Mouse (Mus musculus): ENCODE results near the gene Tmed2. TPM values are rescaled to one million over a fixed set of nuclear protein-coding genes. Genes with fewer than 3 reads are reported as not detected.
"Not testable (repeated sequence)": the region's sequence is repeated elsewhere in the genome, so short reads cannot be mapped to it uniquely, and the experiment has no call there.

The Tmed2 gene
- 100 to 1,000 TPM; 145 to 151 TPM for total RNA-seq (2021)
- long read RNA-seq, experiment 1, transcript Tmed2-201 (4 exons, 2,074 nt), result major isoform, 37 of 437 reads
- long read RNA-seq, experiment 1, partial matches to known transcripts, result 3 of 437 reads
- long read RNA-seq, experiment 1, other reads (novel, unspliced or antisense), result 396 of 437 reads
- long read RNA-seq, experiment 2, transcript Tmed2-201 (4 exons, 2,074 nt), result major isoform, 54 of 607 reads
- long read RNA-seq, experiment 2, partial matches to known transcripts, result 8 of 607 reads
- long read RNA-seq, experiment 2, other reads (novel, unspliced or antisense), result 542 of 607 reads

DNA sequence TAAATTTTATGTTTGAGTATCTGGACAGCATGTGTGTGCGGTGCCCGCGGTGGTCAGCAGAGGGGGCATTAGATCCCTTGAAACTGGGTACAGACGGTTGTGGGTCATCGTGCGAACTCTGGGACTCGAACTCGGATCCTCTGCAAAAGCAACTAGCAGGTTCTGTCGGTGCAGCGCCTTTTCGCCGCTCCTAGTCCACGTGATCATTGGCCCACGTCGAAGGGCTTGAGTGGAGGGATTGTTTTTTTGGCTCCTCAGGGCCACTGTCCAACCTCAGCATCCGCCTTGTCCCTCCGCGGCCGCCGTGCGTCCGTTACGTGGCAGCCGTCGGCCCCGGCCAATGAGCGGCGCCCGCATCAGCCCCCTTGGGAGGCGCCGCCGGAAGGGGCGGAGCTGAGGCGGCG lies at the start of gene Tmed2:
Tmed2 (plus strand) TSS at position 313 of the 404 bp plus-strand sequence.
- DNase-seq, result peak; percentile 96

DNA sequence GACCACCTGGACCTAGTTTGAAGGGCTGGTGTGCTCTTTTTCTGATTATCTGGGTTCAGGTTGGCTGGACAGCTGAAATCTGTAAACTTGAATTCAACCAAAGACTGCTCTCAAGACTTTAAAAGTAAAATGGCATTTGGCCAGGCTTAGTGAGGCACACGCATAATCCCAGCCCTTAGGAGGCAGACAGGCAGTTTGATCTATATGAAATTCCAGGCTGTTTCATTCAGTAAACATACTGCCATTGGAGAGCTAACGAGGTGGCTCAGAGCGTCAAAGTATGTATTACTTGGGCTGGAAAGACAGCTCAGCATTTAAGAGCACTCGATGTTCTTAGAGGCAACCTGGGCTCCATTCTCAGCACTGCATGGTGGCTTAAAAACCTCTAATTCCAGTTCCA lies 48.8 kb upstream of the Tmed2 start:
- DNase-seq, result no peak

DNA sequence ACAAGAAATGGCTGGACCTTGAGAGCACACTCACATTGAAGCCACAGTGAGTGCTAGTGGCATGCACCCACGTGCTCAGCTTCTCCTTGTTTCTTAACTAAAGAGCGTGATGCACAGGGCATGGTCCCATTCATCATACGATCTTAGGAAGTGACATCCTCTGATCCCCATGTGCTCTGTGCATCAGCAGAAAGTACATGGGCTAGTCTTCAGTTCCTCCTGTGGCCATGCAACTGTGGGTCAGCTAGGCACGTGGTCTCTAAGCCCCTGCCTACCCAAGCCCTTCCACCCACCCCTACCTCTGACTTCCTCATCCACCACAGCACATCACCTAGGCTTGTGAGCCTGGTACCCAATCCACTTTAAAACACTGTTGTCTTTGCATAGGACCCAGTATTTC lies 47.9 kb upstream of the Tmed2 start:
- no peak for DNase-seq

DNA sequence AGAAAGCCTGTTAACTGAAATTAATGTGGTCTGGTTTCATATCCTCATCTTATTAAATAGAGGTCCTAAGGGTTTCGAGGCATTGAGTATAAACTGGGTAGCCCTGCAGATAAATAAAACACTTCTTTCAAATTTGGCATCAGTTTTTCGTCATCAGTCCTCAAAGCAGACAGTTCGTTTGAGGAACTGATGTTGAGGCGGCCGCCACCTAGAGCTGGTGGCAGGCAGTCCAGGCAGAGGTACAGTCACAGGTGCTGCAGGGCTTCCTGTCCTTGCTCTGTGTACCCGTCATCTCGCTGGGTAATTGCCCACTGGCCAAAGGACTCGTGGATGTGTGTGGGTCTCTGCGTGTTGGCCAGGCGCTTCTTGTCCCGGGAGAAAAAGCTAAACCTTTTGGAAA lies 47.0 kb upstream of the Tmed2 start:
- DNase-seq, result no peak

DNA sequence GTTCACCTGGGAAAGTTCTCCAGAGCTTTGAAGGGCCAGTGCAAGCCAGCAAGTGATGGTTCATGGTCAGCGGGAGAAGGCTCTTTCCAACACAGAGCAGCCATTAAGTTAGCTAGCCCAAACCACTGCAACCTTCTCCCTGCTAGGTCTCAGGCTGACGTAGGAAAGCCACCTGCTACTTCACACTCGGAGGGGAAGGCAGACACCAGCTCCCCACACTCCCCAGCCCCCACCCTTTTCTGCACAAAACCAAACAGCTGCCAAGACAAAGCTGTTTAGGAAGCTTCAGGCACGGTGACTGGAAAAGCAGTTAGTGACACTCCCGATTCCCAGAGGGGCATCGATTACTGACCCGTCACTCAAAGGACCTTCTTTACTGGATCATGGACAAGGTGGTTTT lies 44.9 kb upstream of the Tmed2 start:
- no peak for DNase-seq

DNA sequence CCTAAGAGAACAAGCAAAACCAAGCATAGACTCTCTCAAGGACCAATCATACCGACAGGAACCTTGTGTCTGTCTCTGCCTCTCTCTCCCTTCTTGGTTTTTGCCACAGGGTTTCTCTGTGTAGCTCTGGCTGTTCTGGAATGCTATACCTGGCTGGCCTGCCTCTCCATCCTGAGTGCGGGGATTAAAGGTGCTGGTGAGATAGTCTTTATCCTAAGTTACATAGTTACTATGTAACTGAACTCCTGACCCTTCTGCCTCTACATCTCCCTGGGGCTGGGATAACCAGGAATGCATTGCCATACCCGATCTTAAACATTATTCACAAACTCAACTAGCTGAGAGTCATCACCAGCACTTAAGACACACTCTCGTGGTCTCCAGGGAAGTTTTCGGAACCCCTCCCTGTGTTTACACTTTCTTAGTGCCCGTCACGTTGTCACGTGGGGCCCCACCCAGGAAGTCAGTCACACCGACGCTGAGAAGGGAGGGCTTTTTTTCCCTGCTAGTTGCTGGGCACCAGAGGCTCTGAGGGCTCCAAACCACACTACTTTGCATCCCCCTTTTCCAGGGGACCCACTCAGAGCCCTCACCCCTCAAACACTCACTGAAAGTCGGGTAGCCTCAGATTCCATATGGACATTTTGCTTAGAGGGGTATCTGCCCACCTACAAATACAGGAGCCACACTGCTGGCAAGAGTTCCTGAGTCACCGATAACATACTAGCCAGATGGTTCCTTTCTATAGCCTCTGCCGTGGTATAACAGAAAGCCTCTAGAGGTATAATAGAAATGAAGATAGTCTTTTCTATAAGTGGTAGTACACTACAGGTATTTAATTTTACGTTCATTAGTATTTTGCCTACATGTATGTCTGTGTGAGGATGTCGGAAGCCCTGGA lies 43.6 kb upstream of the Tmed2 start:
- DNase-seq, result no peak

DNA sequence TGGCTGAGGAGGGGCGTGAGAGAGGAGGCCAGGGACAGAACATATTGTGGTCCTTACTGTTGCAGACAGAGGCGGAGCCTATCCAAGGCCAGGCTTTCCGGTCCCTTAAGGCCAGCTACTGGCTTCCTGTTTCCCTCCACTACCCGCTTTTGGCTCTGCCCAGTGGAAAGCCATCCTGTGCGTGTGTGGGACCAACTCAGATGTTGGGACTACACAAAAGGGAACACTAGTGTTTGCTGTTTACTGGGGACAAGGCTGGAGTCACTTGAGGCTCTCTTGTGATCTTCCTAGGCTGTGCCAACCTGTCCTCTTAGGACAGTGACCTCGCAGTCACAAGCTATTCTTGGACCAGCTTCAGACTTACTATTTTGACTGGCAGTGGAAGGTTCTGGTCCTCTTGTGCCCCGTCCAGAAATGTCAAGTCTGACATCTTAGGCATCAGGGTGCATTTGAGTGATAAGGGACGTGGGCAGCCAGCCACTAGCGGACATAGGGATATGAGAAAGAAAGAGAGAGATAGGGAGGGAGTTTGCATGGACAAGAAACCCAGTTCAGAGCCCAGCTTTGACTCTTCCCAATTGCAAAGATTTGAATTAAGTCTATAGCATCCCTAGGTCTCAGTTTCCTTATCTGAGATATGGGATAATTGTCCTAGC lies 42.1 kb upstream of the Tmed2 start:
- DNase-seq, result peak; percentile 78

DNA sequence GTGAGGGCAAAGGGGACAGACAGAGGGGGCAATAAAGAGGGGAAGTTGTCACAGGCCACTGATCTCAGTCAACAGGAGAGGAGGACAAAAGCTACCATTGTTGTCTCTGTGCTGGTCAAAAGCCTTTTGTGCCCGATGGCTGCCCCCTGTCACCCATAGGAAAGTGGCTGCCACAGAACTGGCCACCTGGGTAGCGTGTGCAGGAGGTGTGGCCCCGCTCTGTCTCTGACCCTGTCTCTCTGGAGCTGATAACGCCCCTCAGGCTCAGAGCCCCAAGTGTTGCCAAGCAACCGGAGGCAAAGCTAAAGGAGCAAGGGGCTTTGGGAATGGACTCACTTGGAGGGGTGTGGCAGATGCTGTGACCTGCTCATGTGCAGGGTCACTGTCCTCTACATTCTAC lies 41.5 kb upstream of the Tmed2 start:
- no peak for DNase-seq

DNA sequence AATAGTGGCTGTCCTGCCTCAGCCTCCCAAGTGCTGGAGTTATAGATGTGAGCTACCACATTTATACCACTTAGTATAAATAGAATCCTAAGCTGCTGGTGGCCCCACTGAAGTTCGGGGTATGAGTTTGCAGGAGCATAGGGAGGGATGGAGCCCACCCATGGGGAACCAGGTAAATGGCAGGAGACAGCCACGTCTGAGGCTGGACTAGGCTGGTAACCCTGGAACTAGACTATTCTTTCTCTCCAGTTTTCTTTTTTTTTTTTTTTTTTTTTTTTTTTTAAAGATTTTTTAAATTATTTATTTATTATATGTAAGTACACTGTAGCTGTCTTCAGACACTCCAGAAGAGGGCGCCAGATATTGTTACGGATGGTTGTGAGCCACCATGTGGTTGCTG lies 40.5 kb upstream of the Tmed2 start:
- not testable (repeated sequence) for DNase-seq

DNA sequence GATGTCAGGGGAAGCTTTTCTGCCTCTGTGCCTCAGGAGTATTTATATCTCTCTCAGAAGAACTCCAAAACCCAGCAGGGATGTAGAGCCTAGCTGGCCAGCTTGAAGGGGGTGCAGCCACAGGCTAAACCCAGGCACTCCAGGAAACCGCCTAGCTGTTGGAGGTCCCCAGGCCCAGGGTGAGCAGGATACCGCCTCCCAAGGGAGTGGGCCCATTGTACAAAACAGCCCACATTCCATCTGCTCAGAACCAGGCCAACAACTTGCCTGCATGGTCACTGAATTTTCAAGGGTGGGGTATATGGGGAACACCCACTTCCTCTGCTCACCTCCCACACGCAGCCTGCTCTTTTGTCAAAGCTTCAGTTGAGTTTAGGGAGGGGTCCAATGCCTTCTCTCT lies 39.9 kb upstream of the Tmed2 start:
- DNase-seq, result peak; percentile 41

DNA sequence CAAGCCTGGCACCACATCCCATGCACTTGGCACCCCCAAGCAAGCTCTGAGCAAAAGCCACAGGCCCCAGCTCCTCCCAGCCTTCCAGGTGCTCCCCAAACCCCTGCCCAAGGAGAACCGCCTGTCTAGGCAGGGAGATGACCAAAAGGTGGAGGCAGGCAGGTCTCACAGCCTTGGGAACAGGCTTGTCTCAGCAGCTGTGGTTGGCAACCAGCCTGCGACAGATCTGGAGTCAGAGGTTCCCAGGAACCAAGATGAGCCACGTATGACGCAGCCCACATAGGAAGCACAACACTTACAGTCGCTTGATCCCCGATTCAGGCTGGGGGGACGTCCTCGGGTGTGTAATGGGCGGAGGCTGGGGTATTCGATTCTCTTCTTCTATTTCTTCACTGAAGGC lies 39.0 kb upstream of the Tmed2 start:
- no peak for DNase-seq

DNA sequence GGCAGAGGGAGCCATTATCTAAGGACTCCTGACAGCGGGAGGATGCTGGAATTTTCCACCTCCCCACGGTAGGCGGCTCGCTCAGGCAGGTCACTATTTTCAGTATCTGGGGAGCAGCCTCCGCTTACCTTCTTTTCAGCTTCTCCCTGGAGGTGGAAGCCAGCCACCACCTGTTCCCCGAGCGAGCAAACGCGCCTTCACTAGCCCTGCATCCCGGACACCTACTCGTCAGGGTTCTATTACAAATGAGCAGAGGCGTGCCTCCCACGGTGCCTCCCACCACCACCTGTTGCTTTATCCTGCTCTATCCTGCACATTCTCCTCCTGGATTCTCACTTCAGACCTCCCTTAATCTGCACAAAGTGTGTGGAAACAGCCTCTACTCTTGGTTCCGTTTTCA lies 36.8 kb upstream of the Tmed2 start:
- no peak for DNase-seq

DNA sequence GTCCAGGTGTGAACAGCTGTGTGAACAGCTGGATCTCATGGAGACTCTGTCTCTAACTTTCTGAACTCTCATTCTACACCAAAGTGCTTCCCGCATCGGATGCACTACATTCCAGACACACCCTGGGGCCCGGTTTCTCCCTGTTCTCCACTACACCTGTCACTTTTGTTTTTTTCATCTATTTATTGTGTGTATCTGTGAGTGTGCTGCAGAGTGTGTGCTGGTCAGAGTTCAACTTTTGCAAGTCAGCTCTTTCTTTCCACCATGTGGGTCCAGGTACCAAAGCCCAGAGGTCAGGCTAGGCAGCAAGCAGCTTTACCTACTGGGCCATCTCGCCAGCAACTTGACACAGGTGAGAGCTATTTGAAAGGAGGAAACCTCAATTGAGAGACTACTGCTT lies 35.3 kb upstream of the Tmed2 start:
- DNase-seq, result no peak

DNA sequence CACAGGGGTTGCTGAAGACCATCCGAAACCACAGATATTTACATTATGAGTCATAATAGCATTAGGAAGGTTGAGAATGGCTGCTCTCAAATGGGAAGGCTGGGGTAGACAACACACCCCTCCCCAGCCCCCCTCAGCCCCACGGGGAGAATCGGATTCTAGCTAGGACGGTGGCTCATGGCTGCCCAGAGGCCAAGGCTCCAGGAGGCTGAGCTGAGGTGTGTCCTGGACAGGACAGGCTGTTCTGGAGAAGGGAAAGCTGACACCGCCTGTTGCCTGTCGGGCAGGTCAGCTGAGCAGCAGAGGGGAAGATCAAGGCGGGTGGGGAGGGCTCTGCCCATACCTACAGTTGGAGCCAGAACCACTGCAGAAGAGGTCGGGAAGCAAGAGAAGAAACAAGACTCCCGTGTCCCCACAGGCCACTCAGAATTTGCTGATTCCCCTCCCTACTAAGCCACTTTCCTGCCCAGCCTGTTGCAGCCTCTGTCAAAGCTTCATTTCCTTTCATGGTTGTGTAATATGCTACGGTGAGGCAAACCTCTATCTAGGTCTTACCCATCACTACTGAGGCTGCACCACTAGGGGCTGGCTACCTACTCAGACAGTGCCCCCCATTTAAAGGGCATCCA lies 33.6 kb upstream of the Tmed2 start:
- DNase-seq, result peak; percentile 90

DNA sequence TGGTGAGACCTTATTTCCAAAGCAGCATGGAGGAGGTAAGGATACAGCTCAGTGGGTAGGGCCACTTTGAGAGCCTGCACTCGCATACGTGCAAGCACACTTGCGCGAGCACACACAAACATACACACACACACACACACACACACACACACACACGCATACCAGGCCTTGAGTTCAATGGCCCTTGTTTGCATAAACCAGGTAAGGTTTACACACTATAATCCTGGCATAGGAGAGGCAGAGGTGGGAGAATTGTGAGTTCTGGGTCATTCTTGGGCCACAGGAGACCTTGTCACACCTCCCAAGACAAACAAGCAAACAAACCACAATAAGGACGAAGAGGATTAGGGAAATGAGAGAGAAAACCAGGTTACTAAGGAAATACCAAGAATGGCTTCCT lies 31.3 kb upstream of the Tmed2 start:
- no peak for DNase-seq

DNA sequence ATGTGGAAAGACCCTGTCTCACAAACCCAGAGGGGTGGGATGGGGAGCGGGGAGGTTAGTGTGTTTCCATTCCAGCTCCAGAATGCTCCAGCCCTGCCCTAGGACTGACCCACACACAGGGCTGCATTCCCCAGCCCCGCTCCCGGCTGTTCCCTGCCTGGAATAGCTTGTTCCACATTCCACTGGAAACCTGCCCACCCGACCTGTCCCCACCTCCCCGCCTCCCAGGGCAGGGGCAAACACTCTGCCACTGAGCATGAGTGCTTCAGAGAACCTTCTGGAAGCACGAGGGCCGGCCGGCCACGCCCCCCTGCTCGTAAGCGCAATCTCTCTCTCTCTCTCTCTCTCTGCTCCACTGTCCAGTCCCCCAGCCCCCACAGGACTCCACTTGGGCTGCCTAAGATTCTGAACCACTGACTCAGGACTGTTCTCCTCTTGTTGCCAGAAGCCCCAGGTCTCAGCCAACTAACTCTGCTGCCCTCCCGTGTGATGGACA lies 30.7 kb upstream of the Tmed2 start:
- peak; percentile 89 for DNase-seq

DNA sequence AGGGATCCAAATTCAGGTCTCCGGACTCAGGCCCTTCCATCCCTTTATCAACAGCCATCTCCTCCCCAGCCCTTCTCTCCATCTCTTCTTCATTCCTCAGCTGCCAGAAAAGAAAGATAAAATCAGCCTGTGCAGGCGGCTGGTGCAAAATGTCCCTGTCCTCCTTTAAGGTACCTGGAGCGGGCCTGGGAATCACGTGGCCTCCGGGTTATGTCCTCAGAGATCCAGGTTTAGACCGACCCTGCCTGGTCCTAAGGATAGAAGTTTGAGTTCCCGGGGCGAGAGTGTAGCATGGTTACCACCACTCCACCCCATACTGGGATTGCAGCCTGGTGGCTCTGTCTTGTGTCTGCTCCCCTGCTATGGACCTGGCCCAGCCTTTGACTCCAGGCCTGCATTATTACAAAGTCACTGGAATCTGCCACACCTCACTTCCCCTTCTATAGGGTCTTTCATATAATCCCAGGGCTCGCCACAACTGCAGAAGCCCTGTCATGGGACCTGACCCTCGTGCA lies 29.9 kb upstream of the Tmed2 start:
- peak; percentile 67 for DNase-seq

DNA sequence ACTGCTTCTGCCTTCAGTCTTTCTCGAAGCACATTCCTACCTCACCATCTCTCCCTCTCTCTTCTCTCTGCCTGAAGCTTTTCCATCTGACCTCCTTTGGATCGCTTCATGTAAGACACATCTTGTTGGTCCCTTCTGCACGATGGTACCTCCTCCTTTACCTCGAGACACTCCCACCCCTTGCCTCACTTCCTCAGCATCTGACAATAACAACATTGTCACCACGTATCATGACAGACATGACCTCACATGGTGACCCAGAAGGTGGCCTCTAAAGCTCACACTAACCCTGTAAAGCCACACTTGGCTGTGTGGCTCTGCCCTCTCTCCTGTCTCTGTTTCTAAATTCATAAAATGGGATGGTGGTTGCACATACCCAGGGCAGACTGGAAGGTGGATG lies 24.7 kb upstream of the Tmed2 start:
- DNase-seq, result no peak

DNA sequence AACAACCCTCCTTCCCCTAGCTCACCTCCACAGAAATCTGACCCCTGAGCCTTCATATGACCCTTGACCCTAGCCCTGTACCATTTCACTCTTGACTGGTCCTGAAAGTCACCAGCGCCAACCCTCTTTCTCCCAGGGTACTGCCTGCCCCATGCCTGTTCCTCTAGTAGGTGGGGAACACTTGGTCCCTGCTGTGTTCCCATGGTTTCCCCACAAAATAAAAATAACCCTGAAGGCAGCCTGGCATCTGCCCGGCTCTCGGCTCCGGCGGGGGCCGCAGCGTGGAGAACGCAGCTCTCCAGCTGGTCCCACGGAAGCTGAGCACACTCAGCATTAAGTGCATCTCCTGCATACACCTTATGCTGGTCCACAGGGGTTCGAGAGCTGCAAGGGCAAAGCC lies 21.8 kb upstream of the Tmed2 start:
- no peak for DNase-seq

DNA sequence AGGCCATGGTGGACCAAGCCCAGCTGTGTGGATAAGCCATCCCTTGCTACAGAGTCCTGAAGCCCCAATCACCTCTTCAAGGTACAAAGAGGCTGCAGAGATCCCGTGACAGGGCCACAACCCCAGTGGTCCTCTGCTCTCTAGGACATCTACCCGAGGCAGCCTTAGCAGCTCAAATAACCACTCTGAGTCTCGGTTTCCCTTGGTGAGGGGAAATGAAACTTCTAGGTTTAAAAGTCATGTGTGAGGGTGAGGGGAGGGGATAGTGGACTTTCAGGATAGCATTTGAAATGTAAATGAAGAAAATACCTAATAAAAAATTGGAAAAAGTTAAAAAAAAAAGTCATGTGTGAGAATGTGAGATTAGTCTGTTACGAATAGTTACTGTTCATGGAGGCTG lies 18.9 kb upstream of the Tmed2 start:
- DNase-seq, result no peak

DNA sequence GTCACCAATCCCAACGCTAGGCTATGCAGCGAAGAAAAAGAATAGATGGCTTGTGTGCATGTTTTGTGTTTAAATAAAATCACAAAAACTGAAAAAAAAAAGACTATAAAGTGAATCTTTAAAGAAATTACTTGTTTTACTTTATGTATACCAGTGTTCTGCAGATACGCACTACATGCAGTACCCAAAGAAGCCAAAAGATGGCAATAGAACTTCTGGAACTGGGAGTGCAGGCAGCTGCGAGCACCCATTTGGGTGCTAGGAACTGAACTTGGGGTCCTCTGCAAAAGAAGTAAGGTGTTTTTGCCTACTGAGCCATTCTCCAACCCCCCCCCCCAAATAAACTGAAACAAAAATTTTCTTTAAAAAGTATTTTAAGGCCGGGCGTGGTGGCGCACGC lies 17.5 kb upstream of the Tmed2 start:
- DNase-seq, result no peak

DNA sequence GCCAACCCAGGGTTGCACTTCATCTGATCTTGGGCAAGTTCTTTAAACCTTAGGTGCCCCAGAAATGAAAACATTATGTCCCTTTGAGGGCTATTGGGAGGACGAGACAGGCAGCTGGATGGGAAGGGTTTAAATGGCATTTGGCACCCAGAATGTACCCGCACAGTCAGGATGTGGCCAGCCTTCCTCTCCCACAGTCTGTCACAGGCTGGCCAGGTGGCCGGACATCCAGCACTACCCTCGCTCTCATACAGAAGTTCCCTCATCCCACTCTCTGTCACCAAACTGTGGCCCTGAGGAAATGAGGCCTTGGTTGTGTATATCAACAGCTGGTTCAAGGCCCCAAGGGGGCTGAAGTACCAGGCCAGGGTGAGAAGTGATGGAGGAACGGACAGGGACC lies 15.6 kb upstream of the Tmed2 start:
- DNase-seq, result no peak

Measured in gastrocnemius, postnatal 25 days (tissue).